Mouse (Mus musculus): ENCODE measurements around the gene Plekha5.
"Not testable (repeated sequence)": the region's sequence is repeated elsewhere in the genome, so short reads cannot be mapped to it uniquely, and the experiment has no call there.

Plekha5 gene

DNA sequence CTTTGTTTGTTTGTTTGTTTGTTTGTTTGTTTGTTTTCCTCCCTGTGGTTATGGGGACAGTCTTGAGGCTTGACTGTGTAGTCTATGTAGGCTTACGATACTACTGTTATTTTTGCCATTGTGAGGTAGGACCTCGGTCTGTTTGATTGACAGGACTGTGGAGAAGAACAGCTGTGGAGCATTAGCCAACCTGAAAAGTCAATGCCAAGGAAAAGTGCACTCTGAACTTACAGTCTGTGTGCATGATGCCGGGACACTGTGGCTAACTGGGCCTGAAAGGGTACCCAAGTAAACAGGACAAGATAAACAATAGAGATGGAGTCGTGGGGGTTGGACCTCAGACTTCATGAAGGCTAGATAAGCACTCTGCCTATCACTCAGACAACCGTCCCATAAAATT lies 98.0 kb downstream of the Plekha5 start:
- in situ Hi-C loops (cut with MboI, MseI): no loop called here

- in situ Hi-C loops (cut with MboI, MseI): no loop called here
These were observed 99.7 kb downstream of the Plekha5 start for GRCm38 (mm10) chr6:140523600-140523999.

GRCm38 (mm10) chr6:140528414-140528813 lies 104.6 kb downstream of the Plekha5 start:
- in situ Hi-C loops (cut with MboI, MseI): no loop called here

- in situ Hi-C loops (cut with MboI, MseI): not testable (repeated sequence)
These were observed 109.0 kb downstream of the Plekha5 start for GRCm38 (mm10) chr6:140532858-140533257.

GRCm38 (mm10) chr6:140533606-140534005 lies 109.8 kb downstream of the Plekha5 start:
- in situ Hi-C loops (cut with MboI, MseI): no loop called here

DNA sequence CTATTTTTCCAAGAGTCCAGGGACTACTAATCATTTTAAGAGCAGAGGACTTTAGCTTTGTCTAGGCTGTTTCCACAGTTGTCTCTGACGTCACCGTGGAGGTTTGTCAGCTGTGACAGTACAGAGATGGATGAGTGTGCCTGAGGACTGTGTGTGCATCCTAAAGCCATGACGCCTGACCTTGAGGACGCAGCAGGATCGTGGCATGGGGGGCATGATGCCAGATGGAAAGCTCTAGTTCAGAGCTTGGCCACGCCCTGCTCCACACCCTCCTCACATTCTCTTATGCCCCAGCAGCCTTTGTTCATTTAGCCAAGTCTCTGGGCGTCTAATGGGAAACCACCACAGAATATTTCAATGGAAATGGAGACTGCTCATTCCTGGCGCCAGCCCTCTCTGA lies 111.7 kb downstream of the Plekha5 start:
- in situ Hi-C loops (cut with MboI, MseI): no loop called here

DNA sequence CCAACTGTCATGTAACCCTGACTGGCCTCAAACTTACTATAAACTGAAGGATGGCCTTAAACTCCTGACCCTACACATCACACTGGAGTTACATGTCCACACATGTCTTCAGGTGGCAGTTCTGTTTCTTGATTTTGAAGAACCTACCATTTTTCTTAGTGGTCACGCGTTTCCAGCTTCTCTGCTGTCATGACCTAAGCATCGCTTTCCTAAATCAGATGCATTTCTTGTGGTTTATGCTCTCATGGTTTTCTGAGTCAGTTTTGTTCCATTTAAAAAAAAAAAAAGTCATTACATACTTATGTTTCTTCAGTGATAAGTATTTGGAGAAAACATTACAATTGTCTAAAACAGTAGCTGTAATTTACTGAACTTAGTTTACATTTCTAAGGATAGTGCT lies 118.1 kb downstream of the Plekha5 start:
- in situ Hi-C loops (cut with MboI, MseI): no loop called here

DNA sequence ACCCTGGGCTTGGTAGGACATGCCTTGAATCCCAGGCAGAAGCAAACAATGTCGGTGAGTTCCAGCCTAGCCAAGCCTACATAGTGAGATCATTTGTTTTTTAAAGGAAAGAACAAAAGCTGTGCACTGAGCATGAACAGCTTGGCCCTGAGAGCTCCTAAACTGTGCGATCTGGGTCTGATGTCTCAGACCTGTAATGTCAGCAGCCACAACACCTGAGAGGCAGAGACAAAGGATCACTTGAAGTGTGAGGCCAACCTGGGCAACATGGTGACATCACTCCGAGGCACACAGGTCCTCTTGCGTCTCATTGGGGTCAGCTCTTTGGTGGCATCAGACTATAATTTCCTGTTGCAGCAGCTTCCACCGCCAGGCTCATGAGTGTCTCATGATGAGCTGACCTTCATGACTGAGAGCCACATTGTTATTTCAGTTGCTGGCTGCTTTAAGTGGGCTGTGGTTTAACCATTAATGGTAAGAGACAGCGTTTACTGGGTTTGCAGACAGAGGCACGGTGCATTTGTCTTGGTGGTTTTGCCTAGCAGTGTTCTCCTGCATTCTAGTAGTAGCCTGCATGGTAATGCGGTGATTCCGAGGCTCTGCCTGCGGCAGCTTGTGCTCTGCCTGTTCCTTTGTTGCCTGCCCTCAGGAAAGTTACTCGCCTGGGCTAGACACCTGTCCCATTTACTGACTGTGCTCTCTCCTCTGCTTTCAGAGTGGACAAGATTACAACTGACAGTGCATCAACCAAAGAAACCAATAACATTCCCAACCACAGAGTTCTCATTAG lies 119.3 kb downstream of the Plekha5 start:
- in situ Hi-C loops (cut with MboI, MseI): no loop called here

DNA sequence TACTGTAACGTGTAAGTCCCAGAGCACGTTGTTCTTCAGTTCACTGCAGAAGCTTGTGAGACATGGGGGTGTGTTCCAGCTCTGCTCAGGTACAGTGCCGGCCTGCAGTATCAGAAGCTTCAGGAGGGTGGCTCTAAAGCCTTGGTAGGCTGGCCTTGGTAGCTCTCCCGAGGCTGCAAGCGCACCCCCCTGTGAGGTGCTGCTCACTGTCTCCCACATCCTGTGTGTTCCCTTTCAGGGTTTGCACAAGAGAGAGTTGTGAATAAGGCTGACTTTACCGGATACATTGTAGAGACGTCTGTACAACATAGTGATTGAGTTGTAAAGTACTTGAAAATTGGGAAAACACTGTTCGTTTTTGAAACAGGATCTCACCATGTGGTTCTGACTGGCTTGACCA lies 122.2 kb downstream of the Plekha5 start:
- in situ Hi-C loops (cut with MboI, MseI): no loop called here

GRCm38 (mm10) chr6:140546648-140547201 lies 122.9 kb downstream of the Plekha5 start:
- in situ Hi-C loops (cut with MboI, MseI): no loop called here

GRCm38 (mm10) chr6:140547203-140547944 lies 123.5 kb downstream of the Plekha5 start:
- in situ Hi-C loops (cut with MboI, MseI): no loop called here

GRCm38 (mm10) chr6:140548082-140548769 lies 124.4 kb downstream of the Plekha5 start:
- in situ Hi-C loops (cut with MboI, MseI): no loop called here

DNA sequence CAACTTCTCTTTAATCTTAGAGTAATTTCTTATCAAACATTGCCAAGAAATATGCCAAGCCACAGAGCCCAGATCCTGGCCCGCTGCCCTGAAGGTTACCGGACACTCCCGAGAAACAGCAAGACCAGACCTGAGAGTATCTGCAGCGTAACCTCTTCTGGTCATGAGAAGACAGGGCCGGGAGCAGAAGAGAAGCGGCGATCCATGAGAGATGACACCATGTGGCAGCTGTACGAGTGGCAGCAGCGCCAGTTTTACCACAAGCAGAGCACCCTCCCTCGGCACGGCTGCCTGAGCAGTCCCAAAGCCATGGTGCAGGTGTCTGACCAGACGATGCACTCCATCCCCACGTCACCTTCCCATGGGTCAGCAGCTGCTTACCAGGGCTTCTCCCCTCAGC lies 126.9 kb downstream of the Plekha5 start:
- in situ Hi-C loops (cut with MboI, MseI): no loop called here

DNA sequence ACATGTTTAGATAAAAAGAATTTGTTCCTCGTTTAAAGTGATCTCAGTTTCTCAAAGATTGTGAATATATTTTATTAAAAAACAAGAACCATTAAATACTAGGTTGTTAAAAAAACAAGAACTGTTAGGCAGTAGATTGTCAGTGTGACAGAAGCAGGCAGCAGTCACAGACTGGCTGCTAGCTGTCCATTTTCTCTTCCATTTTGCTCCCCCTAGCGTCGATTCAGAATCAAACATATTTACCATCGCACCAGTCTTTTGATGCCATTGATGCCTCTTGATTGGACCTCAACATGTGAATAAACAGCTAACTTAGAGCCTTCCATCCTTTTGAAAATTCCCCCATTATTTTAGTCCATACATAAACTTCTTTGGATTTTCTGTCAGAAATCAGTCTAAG lies 130.4 kb downstream of the Plekha5 start:
- in situ Hi-C loops (cut with MboI, MseI): no loop called here

DNA sequence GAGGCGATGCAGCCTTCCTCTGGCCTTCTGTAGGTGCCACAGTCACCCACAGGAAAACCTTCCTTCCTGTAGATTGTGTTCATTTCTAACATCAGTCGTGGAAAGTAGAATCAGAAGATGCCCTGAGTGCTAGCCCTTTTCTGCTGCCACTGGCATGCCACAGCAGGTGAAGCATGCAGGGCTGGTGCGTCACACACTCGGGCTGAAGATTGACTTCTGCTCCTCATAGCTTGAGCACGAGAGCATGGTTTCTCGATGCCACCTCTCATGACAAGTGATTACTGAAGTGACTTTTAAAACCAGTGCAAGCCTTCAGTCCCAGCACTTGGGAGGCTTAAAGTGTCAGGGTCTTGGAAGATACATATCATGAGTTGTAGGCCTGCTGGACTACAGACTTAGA lies 135.6 kb downstream of the Plekha5 start:
- in situ Hi-C loops (cut with MboI, MseI): no loop called here

- in situ Hi-C loops (cut with MboI, MseI): loop anchor here (5.0 to 10.0 kb wide), 3 partner anchors 49 to 693 kb away; partner anchors contain the start of gene Aebp2
These were observed 137.5 kb downstream of the Plekha5 start for GRCm38 (mm10) chr6:140561151-140561916.

GRCm38 (mm10) chr6:140561917-140562590 lies 138.2 kb downstream of the Plekha5 start:
- in situ Hi-C loops (cut with MboI, MseI): loop anchor here (5.0 to 10.0 kb wide), 3 partner anchors 50 to 693 kb away; partner anchors contain the start of gene Aebp2

DNA sequence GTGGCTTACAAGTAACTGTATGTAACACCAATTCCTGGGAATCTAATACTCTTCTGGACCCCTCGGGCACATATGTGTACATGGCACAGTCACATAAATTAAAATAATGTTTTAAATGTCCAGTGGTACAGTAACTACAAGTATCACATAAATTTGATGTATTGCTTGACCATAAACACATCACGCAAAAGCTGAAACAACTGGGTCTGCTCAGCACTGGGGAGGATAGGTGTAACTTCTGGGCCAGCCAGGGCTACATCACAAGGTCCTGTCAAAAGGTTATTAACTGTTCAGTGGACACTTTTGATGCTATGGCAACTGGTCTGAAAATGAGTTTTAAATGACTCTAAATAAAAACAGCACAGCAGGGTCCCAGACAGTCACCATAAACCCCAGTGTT lies 143.3 kb downstream of the Plekha5 start:
- in situ Hi-C loops (cut with MboI, MseI): loop anchor here (10.0 kb wide), 1 partner anchor 688 kb away; no protein-coding TSS in a partner anchor

DNA sequence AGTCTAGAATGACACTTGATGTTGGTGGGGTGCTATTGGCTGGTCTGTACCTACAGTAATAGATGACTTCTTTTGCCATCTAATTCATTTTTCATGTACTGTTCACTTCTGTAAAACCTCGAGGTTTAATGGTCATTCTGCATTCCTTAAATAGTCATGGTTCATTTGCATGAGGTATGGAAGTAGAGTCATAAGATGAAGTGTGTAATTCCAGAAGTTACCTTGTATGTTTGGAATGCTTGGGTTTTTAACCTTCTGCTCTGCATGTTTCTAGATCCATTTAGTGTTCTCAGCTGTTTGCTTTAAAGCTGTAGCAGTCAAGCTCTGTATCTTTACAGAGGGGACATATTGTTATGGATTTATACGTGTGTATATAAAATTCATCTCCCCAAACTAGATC lies 144.0 kb downstream of the Plekha5 start:
- in situ Hi-C loops (cut with MboI, MseI): loop anchor here (10.0 kb wide), 1 partner anchor 687 kb away; no protein-coding TSS in a partner anchor

- in situ Hi-C loops (cut with MboI, MseI): no loop called here
These were observed 146.3 kb downstream of the Plekha5 start for GRCm38 (mm10) chr6:140570152-140570551.
